Mouse (Mus musculus): ENCODE measurements around the gene Mrps36.

DNA sequence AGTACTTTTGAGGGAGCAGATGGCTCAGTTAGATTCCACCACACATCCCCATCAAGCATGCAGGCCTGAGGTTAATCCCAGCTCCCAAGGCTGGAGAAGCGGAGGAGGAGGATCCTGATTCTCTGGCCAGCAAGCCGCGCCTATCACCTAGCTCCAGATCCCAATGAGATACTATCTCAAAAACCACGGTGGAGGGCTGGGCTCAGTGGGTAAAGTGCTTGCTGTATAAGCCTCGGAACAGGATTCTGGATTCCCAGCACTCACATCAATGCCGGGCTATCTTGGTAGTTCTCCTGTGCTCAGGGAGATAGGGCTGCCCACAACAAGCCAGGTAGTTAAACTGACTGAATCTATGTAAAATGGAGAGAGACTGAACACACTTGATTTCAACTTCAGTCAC lies 29.0 kb downstream of the Mrps36 start:
- TF ChIP-seq CTCF (IDR thresholded peaks at IDR 0.05) = no peak
- no peak for TF ChIP-seq EP300 (IDR thresholded peaks at IDR 0.05)
